Mouse (Mus musculus): ENCODE results near the gene Cemip. TPM values are rescaled to one million over a fixed set of nuclear protein-coding genes. Genes with fewer than 3 reads are reported as not detected.
A peak's percentile ranks its signal among the peaks of the same experiment; 100 is the strongest.

Cemip gene
- polyA plus RNA-seq, 1 experiment from 2014 or later = 0.89 TPM

DNA sequence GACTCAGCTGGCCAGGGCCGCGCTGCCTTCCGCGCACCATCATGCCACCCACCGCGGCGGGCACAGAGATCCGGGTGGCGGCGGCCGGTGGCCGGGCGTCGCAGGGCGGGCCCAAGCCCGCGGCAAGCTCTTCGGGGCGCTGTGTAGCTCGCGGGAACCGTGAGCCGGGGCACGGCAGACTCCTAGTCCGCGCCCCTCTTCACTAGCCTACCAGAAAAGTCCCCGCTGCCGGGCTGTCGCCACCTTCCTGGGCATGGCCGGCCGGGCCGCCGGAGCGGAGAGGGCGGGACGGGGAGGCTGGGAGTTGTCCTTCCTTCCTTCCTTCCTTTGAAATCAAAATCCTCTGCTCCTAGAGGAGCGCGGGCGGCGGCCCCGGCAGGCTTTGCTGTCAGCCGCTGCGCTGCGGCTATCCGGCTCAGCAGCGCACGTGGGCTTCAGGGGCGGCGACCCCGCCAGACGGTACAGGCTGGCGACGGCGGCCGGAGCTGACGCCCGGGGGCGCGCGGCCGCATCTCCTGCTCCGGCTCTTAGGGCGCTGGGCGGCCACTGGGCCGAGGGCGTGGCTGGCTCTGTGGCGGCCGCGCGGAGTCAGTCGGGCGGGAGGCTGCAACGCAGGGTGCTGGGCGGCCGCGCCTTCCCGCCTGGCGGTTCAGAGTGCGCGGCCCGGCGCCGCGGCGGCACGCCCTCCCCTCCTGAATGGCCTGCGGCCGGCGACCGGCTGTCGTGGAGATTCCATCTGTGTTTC, 202.9 kb downstream of the Cemip start:
- under 1% methylated on average over 61 of the region's 91 CpGs for WGBS
- peak; percentile 75 for ATAC-seq (ENCODE audit: insufficient number of reproducible peaks, insufficient read depth, low FRiP score, low read depth)
- Histone ChIP-seq H3K4me3 (ENCODE audit: control insufficient read depth in 1 of 2, insufficient read depth in 1 of 2, low read depth in 1 of 2, low read length in 2 of 2) (peak overlapping the region; percentile 71 to 88), H3K27ac (replicated peaks in 1 of 2; ENCODE audit: control insufficient read depth in 1 of 2, insufficient read depth in 1 of 2, low read depth in 2 of 2, low read length in 2 of 2) (peak overlapping the region; percentile 88 to 98), H3K9me3 (ENCODE audit: control insufficient read depth, low read length) (no peaks in the 10 kb centered on the region), H3K9ac (ENCODE audit: low read length) (peak overlapping the region; percentile 91), H3K27me3 (ENCODE audit: control insufficient read depth, insufficient read depth, low read length) (no peaks in the 10 kb centered on the region), H3K36me3 (ENCODE audit: control insufficient read depth, insufficient read depth, low read length) (peaks cover 16% of the 10 kb centered on the region), H3K4me2 (ENCODE audit: low read length) (peak overlapping the region; percentile 95), H3K4me1 (ENCODE audit: control insufficient read depth in 2 of 2, insufficient read depth in 2 of 2, low read length in 2 of 2) (peaks cover 8 to 41% of the 10 kb centered on the region in 2 experiments)

Other genes with a start within 250 kb of the Cemip start
- 14.5 and 14.6 TPM in 2 replicates for gene Tlnrd1, start 202.2 kb downstream of the Cemip start, polyA plus RNA-seq (2014; fragmentation: Nextera tagmentation; extraction: Ambion mirVana)
- 63.5 and 71.5 TPM in 2 replicates for gene Mesd, start 202.0 kb downstream of the Cemip start, polyA plus RNA-seq (2014; fragmentation: Nextera tagmentation; extraction: Ambion mirVana)
- gene Abhd17c, start 65.4 kb upstream of the Cemip start, polyA plus RNA-seq (2014; fragmentation: Nextera tagmentation; extraction: Ambion mirVana) = 76.7 and 82.0 TPM in 2 replicates

All from heart, embryonic 14.5 days (tissue).